Mouse (Mus musculus): Measurements from ENCODE around the gene Cdnf.

The Cdnf gene

GRCm38 (mm10) chr2:3512552-3513454 is at the start of gene Cdnf, which contains the start of the genes Gm45902 and Hspa14:
Cdnf (plus strand) TSS chr2:3513030.
Gm45902 (minus strand) TSS chr2:3512790.
Hspa14 (minus strand) TSS chr2:3512814.
- peak; percentile 100 for DNase-seq (ENCODE audit: low read depth, low spot score)

DNA sequence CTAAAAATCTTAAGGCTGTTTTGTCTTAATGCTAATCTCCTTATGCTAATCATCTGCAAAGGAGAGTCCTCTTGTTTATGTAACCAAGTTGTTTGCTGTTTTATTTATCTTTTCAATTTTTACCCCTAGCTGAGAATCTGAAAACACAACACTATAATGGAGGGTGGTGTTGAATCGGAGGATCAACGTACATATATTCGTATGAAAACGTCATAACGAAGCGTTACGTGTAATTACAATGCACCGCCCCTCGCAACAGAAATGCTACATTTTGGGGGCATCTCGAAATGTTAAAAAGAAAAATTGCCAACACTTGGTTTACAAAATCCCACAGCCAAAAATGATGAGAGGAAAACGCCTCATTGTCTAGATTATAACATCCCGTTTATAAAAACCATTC is 38.9 kb upstream of the Cdnf start:
- no peak for DNase-seq (ENCODE audit: low read depth, low spot score)

DNA sequence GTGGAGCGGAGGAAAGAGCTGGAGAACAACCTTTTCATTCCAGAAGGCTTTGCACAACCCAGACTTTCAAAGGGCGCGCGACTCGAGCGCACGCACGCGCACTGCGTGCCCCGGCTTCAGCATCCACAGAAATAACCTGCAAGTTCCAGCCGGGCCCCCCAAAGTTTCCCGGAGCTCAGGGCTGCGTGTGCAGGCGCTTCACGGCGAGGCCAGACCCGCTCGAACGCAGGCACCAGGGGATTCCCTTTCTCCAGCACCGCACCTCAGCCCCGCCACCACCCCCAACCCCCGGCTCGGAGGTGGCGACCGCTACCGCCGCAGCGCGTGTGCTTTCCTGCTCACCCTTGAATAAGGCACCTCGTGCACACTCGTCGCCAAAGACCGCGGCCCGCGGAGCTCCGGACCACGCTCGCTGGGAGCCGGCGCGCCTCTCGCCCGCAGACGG is 38.4 kb upstream of the Cdnf start:
- peak; percentile 80 for DNase-seq (ENCODE audit: low read depth, low spot score)

DNA sequence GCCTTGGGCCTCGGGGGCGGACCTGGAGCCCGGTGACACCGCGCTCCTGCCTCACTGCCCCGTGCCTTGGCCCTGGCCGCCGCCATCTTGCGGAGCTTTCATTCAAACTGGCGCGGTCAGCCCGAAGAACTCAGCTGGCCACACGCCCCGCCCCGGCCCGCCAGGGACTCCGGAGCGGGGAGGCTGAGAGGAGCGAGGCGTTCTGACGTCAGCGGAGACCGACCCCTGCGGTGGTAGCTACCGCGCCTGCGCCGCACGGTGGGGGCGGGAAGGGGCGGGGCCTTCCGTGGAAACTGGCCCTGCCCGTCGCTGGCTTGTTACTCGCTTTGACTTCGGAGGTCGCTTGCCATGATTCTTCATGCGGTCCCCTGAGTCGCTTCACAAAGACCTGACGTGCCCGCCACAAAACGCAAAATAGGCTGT is 38.0 kb upstream of the Cdnf start, which contains the start of gene Suv39h2:
Gene Suv39h2, minus strand, starts transcription at position 171 of the 423 bp plus-strand sequence.
- peak; percentile 96 for DNase-seq (ENCODE audit: low read depth, low spot score)

DNA sequence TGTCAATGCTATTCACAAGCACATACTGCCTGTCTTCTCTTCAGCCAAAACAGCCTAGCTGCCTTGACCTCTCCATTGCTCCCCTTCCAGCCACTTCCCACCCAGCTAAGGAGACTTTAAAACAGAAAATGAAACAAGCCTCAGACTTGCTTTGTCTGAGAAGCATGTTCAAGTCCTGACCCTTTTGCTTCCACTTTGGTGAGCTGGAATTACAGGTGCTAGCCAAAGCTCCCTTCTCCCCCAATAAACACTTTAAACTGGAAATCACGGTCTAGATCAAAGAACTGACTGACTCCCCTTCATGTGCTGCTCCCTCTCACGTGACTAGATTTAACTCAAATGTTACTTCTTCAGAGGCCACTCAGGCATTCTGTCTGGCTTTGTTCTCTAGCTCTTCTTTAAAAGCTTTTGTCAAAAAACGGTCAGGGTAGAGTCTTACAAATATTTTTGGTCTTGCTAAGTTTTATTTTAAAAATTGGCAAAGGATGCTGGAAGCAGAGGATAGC is 37.0 kb upstream of the Cdnf start:
- no peak for DNase-seq (ENCODE audit: low read depth, low spot score)

- no peak for DNase-seq (ENCODE audit: low read depth, low spot score)
These were observed 32.6 kb upstream of the Cdnf start for GRCm38 (mm10) chr2:3480239-3480638.

GRCm38 (mm10) chr2:3489816-3490215 is 23.0 kb upstream of the Cdnf start:
- DNase-seq (ENCODE audit: low read depth, low spot score) = no peak

GRCm38 (mm10) chr2:3493833-3494409 is 18.9 kb upstream of the Cdnf start:
- no peak for DNase-seq (ENCODE audit: low read depth, low spot score)

- no peak for DNase-seq (ENCODE audit: low read depth, low spot score)
These were observed 13.3 kb upstream of the Cdnf start for GRCm38 (mm10) chr2:3499543-3499942.

DNA sequence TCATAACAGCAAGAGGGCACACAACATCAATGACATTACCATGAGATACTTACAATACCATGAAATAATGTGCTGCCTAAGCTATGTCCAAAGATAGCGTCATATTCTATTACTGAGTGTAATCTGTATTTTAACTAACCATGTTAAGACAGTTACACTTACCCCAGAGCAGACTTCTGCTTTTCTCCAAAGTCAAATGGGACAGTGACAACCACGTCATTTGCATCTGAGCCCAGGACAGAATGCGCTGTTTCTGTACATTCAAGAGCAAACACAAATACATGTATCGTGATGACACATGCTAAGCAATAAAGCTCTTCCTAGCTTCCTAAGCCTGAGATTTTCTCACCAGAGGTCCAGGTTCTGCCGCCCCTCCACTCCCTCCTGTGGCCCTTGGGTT is 11.9 kb upstream of the Cdnf start:
- no peak for DNase-seq (ENCODE audit: low read depth, low spot score)

- peak; percentile 16 for DNase-seq (ENCODE audit: low read depth, low spot score)
These were observed 754 bp upstream of the Cdnf start for GRCm38 (mm10) chr2:3512076-3512475.

- DNase-seq (ENCODE audit: low read depth, low spot score) = no peak
These were observed 9.7 kb downstream of the Cdnf start for GRCm38 (mm10) chr2:3522558-3522957.

DNA sequence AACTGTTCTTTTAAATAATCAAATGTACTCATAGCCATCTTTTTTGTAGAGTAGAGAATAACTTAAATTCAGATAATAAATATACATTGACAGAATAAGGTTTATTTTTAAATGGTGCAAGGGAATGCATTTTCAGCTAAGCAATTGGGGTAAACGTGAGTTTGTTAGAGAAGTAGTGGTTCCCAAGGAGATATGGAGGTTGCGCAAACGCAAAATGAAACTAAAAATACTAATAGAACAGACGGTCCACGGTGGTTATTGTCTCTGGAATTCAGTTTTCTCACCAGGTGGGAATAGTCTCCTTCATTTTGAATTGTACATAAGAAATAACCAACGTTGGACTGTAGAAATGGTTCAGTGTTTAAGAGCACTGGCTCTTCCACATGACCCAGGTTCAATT is 13.5 kb downstream of the Cdnf start:
- DNase-seq (ENCODE audit: low read depth, low spot score) = no peak

- no peak for DNase-seq (ENCODE audit: low read depth, low spot score)
These were observed 28.7 kb downstream of the Cdnf start for GRCm38 (mm10) chr2:3541307-3542079.

GRCm38 (mm10) chr2:3546055-3546454 is 33.2 kb downstream of the Cdnf start:
- no peak for DNase-seq (ENCODE audit: low read depth, low spot score)

- peak; percentile 82 for DNase-seq (ENCODE audit: low read depth, low spot score)
These were observed 33.8 kb downstream of the Cdnf start for GRCm38 (mm10) chr2:3546588-3546987.

DNA sequence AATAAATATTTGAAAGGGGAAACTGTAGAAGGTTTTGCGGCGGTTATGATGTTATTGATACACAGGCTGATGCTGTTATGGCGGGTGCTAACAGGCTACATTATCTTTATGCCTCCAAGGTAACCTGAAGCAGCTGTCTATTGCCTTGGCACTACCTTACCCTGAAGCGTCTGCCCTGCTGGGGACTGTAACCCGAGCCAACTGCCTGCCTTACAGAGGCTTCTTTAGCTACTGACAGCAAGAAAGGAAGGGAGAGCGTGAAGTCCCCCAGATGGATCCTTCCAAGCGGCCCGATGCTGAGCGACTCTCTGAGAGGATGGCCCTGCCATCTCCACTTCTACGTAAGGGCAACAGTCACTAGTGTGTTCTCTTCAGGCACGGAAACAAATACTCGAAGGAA is 57.4 kb downstream of the Cdnf start, which contains the start of gene Fam107b:
Gene Fam107b, plus strand, starts transcription at position 303 of the 400 bp plus-strand sequence.
- DNase-seq (ENCODE audit: low read depth, low spot score) = no peak

DNA sequence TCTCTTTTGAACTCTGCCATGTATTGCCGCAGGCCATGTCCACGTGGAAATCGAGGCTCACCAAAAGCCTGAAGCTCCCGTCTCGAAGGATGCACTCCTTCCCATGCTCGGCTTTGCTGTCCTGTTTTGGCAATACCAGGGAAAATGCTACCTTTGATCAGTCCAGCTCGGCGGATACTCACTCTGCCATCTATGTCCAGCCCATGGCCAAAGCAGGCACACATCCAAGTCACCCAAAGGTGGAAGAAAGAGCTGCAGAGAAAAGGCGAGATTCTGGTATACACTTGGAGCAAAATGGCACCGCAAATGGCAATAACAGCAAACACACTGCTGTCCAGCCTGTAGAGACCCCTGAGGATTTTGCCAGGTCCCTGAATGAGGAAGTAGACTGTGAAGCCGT is 57.8 kb downstream of the Cdnf start:
- DNase-seq (ENCODE audit: low read depth, low spot score) = no peak

DNA sequence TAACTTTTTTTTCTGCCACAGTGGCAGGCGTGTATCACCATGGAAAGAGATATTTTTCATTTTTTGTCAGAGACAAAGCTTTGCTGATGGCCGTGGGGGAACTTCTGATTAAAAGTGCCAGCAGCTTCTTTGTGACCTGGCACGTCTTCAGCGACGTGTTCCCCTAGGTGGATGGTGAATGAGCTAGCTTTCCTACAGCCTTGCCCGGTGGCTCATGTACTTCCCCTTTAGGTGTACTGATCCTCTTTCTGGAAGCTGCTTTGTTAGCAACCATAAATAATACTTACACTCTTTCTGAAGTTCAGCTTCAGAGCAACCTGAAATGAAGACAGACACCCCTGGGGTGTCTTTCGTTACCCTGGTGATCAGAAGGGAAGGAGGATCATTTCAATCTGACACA is 61.1 kb downstream of the Cdnf start:
- DNase-seq (ENCODE audit: low read depth, low spot score) = no peak

GRCm38 (mm10) chr2:3575140-3575539 is 62.3 kb downstream of the Cdnf start:
- DNase-seq (ENCODE audit: low read depth, low spot score) = peak; percentile 43
